Mouse (Mus musculus) embryonic facial prominence, embryonic 15.5 days (tissue): Measurements from ENCODE around the gene Otp. TPM values are rescaled to one million over a fixed set of nuclear protein-coding genes. Genes with fewer than 3 reads are reported as not detected.
A peak's percentile ranks its signal among the peaks of the same experiment; 100 is the strongest.

ENCODE experiments used
- ATAC-seq: fragments of 200-750 bp; cut with Nextera tagmentation; 2 replicates; pipeline ENCODE4 v1.8.0; 2017; ENCODE audit warnings: low read depth, moderate TSS enrichment; ENCODE audit not compliant: insufficient number of reproducible peaks, low FRiP score, low TSS enrichment
- H3K27ac ChIP-seq: fragments of 300-500 bp; sonication (generic); replicated peaks from 2 replicates; pipeline ENCODE4 v1.5.1; 2015; ENCODE audit warnings: mild to moderate bottlenecking, inconsistent platforms
- H3K27me3 ChIP-seq: fragments of 300-500 bp; sonication (generic); 2 replicates; pipeline ENCODE4 v1.6.1; 2015; ENCODE audit warnings: inconsistent platforms
- H3K36me3 ChIP-seq: fragments of 300-500 bp; sonication (generic); 2 replicates; pipeline ENCODE4 v1.6.1; 2015; ENCODE audit warnings: mild to moderate bottlenecking, inconsistent platforms
- H3K4me1 ChIP-seq: fragments of 300-500 bp; sonication (generic); 2 replicates; pipeline ENCODE4 v1.6.1; 2015; ENCODE audit warnings: inconsistent platforms
- H3K4me2 ChIP-seq: fragments of 300-500 bp; sonication (generic); replicated peaks from 2 replicates; pipeline ENCODE4 v1.6.1; 2015; ENCODE audit warnings: mild to moderate bottlenecking, inconsistent platforms
- H3K4me3 ChIP-seq: fragments of 300-500 bp; sonication (generic); replicated peaks from 2 replicates; pipeline ENCODE4 v1.5.1; 2015; ENCODE audit warnings: mild to moderate bottlenecking, inconsistent platforms
- H3K9ac ChIP-seq: fragments of 300-500 bp; sonication (generic); 2 replicates; pipeline ENCODE4 v1.6.1; 2015; ENCODE audit warnings: inconsistent platforms
- H3K9me3 ChIP-seq: fragments of 300-500 bp; sonication (generic); replicated peaks from 2 replicates; pipeline ENCODE4 v1.6.1; 2016; ENCODE audit warnings: inconsistent platforms
- WGBS: fragments of 180-500 bp; shearing (Covaris S2); methylation state at CpG from one replicate; pipeline ENCODE4 v1.1.7; 2015; 5-methylcytosine and 5-hydroxymethylcytosine counted together
- polyA plus RNA-seq: library from polyadenylated mRNA; unstranded; fragments of >200 nt; fragmentation: Nextera tagmentation; extraction: Ambion mirVana; gene quantifications from 2 replicates; pipeline ENCODE4 v1.2.1, GENCODE M21; 2015

The Otp gene
- polyA plus RNA-seq = not detected in 2 replicates

- Histone ChIP-seq H3K27ac (no peak within 1 kb of the TSS), H3K9ac (no peak within 1 kb of the TSS), H3K27me3 (peaks cover 85% of the 10 kb centered on the region), H3K36me3 (no peaks in the 10 kb centered on the region), H3K4me2 (no peak within 1 kb of the TSS), H3K4me1 (peaks cover 14% of the 10 kb centered on the region; the same call in 1 of the 2 replicates), H3K4me3 (no peak within 1 kb of the TSS), H3K9me3 (no peaks in the 10 kb centered on the region)
- WGBS = 2% methylated on average over 30 of the region's 30 CpGs
- no peak for ATAC-seq
Observed at GRCm38 (mm10) chr13:94875396-94875880, at the start of gene Otp. Gene Otp (plus strand): TSS chr13:94875602.

- Histone ChIP-seq H3K9me3 (no peaks in the 10 kb centered on the region), H3K4me3 (no peak overlapping the region), H3K27ac (no peak overlapping the region), H3K4me1 (no peaks in the 10 kb centered on the region), H3K4me2 (no peak overlapping the region), H3K36me3 (no peaks in the 10 kb centered on the region), H3K27me3 (no peaks in the 10 kb centered on the region), H3K9ac (no peak overlapping the region)
- 90% methylated on average over 5 of the region's 5 CpGs for WGBS
- no peak for ATAC-seq
Observed at GRCm38 (mm10) chr13:94826389-94826788, 49.0 kb upstream of the Otp start.

GRCm38 (mm10) chr13:94826986-94827385, 48.4 kb upstream of the Otp start:
- no peaks in the 10 kb centered on the region for H3K27me3 ChIP-seq
- no peak for ATAC-seq
- no peaks in the 10 kb centered on the region for H3K36me3 ChIP-seq
- no peak overlapping the region for H3K4me3 ChIP-seq
- no peak overlapping the region for H3K9ac ChIP-seq
- 70% methylated on average over 2 of the region's 2 CpGs for WGBS
- no peak overlapping the region for H3K4me2 ChIP-seq
- H3K27ac ChIP-seq = no peak overlapping the region
- H3K4me1 ChIP-seq = no peaks in the 10 kb centered on the region
- H3K9me3 ChIP-seq = no peaks in the 10 kb centered on the region

GRCm38 (mm10) chr13:94827847-94828246, 47.6 kb upstream of the Otp start:
- H3K36me3 ChIP-seq = 0 out of 2 replicates have a peak, but pooled peaks cover 6% of the 10 kb centered on the region
- H3K4me2 ChIP-seq = no peak overlapping the region
- no peaks in the 10 kb centered on the region for H3K27me3 ChIP-seq
- H3K4me1 ChIP-seq = no peaks in the 10 kb centered on the region
- H3K9me3 ChIP-seq = no peaks in the 10 kb centered on the region
- H3K27ac ChIP-seq = no peak overlapping the region
- peak; percentile 57; the same call in 1 of the 2 replicates for ATAC-seq
- 32% methylated on average over 2 of the region's 2 CpGs for WGBS
- H3K4me3 ChIP-seq = no peak overlapping the region
- H3K9ac ChIP-seq = no peak overlapping the region

- no peak for ATAC-seq
- H3K36me3 ChIP-seq = peaks cover 31% of the 10 kb centered on the region
- H3K9ac ChIP-seq = no peak overlapping the region
- no peak overlapping the region for H3K27ac ChIP-seq
- H3K4me3 ChIP-seq = no peak overlapping the region
- 0 out of 2 replicates have a peak, but pooled peaks cover 3% of the 10 kb centered on the region for H3K4me1 ChIP-seq
- H3K27me3 ChIP-seq = no peaks in the 10 kb centered on the region
- WGBS = 59% methylated on average over 5 of the region's 5 CpGs
- no peaks in the 10 kb centered on the region for H3K9me3 ChIP-seq
- H3K4me2 ChIP-seq = no peak overlapping the region
Observed at GRCm38 (mm10) chr13:94838047-94838720, 37.2 kb upstream of the Otp start.

- H3K9ac ChIP-seq = no peak overlapping the region
- H3K4me1 ChIP-seq = 0 out of 2 replicates have a peak, but pooled peaks cover 3% of the 10 kb centered on the region
- no peaks in the 10 kb centered on the region for H3K9me3 ChIP-seq
- H3K4me3 ChIP-seq = no peak overlapping the region
- H3K27ac ChIP-seq = 0 out of 2 replicates have a peak overlapping the region, but pooled peaks have one; percentile 7
- no peak for ATAC-seq
- H3K36me3 ChIP-seq = peaks cover 24% of the 10 kb centered on the region
- no peak overlapping the region for H3K4me2 ChIP-seq
- no peaks in the 10 kb centered on the region for H3K27me3 ChIP-seq
- WGBS = 59% methylated on average over 8 of the region's 8 CpGs
Observed at GRCm38 (mm10) chr13:94838756-94839337, 36.6 kb upstream of the Otp start.

- Histone ChIP-seq H3K4me1 (0 out of 2 replicates have a peak, but pooled peaks cover 3% of the 10 kb centered on the region), H3K4me3 (no peak overlapping the region), H3K27ac (no peak overlapping the region), H3K4me2 (no peak overlapping the region), H3K36me3 (peaks cover 16% of the 10 kb centered on the region), H3K9ac (no peak overlapping the region), H3K9me3 (no peaks in the 10 kb centered on the region), H3K27me3 (no peaks in the 10 kb centered on the region)
- no peak for ATAC-seq
- 44% methylated on average over 5 of the region's 5 CpGs for WGBS
Observed at GRCm38 (mm10) chr13:94843236-94843635, 32.2 kb upstream of the Otp start.

- no peak for ATAC-seq
- no peak overlapping the region for H3K9ac ChIP-seq
- 72% methylated on average over 7 of the region's 7 CpGs for WGBS
- H3K36me3 ChIP-seq = no peaks in the 10 kb centered on the region
- H3K27me3 ChIP-seq = no peaks in the 10 kb centered on the region
- no peak overlapping the region for H3K27ac ChIP-seq
- no peaks in the 10 kb centered on the region for H3K9me3 ChIP-seq
- H3K4me3 ChIP-seq = no peak overlapping the region
- no peaks in the 10 kb centered on the region for H3K4me1 ChIP-seq
- no peak overlapping the region for H3K4me2 ChIP-seq
Observed at GRCm38 (mm10) chr13:94847870-94848269, 27.5 kb upstream of the Otp start.

- no peaks in the 10 kb centered on the region for H3K9me3 ChIP-seq
- no peak overlapping the region for H3K4me3 ChIP-seq
- H3K9ac ChIP-seq = no peak overlapping the region
- ATAC-seq = no peak
- no peaks in the 10 kb centered on the region for H3K36me3 ChIP-seq
- 80% methylated on average over 13 of the region's 13 CpGs for WGBS
- no peak overlapping the region for H3K4me2 ChIP-seq
- H3K4me1 ChIP-seq = no peaks in the 10 kb centered on the region
- H3K27ac ChIP-seq = no peak overlapping the region
- H3K27me3 ChIP-seq = no peaks in the 10 kb centered on the region
Observed at GRCm38 (mm10) chr13:94849351-94849750, 26.1 kb upstream of the Otp start.

- ATAC-seq = no peak
- H3K4me3 ChIP-seq = no peak overlapping the region
- no peaks in the 10 kb centered on the region for H3K4me1 ChIP-seq
- no peak overlapping the region for H3K27ac ChIP-seq
- no peaks in the 10 kb centered on the region for H3K36me3 ChIP-seq
- no peak overlapping the region for H3K4me2 ChIP-seq
- H3K9ac ChIP-seq = no peak overlapping the region
- WGBS = 70% methylated on average over 8 of the region's 8 CpGs
- no peaks in the 10 kb centered on the region for H3K9me3 ChIP-seq
- H3K27me3 ChIP-seq = peaks cover 13% of the 10 kb centered on the region
Observed at GRCm38 (mm10) chr13:94858016-94858575, 17.3 kb upstream of the Otp start.

- ATAC-seq = no peak
- H3K9ac ChIP-seq = no peak overlapping the region
- no peaks in the 10 kb centered on the region for H3K9me3 ChIP-seq
- H3K4me1 ChIP-seq = no peaks in the 10 kb centered on the region
- WGBS = 72% methylated on average over 8 of the region's 8 CpGs
- H3K27me3 ChIP-seq = peaks cover 25% of the 10 kb centered on the region
- no peaks in the 10 kb centered on the region for H3K36me3 ChIP-seq
- no peak overlapping the region for H3K4me3 ChIP-seq
- H3K4me2 ChIP-seq = no peak overlapping the region
- H3K27ac ChIP-seq = no peak overlapping the region
Observed at GRCm38 (mm10) chr13:94859256-94859655, 16.1 kb upstream of the Otp start.
